Mouse (Mus musculus): ENCODE results near the gene Vash1.

- TF ChIP-seq CTCF (IDR thresholded peaks at IDR 0.05; ENCODE audit: borderline replicate concordance, extremely low read depth, insufficient read depth, insufficient read length) (no peak), POLR2A (IDR thresholded peaks at IDR 0.05; ENCODE audit: borderline replicate concordance, extremely low read depth, insufficient read depth, insufficient read length, poor library complexity, severe bottlenecking) (no peak)
Measured at GRCm38 (mm10) chr12:86686551-86687330, 8.2 kb downstream of the Vash1 start.
